Mouse (Mus musculus) midbrain, embryonic 14.5 days (tissue): ENCODE results near the gene Rae1. TPM values are rescaled to one million over a fixed set of nuclear protein-coding genes. Genes with fewer than 3 reads are reported as not detected.

Source experiments
- ATAC-seq: fragments of 200-750 bp; cut with Nextera tagmentation; 2 replicates; pipeline ENCODE4 v1.8.0; 2017; ENCODE audit warnings: moderate number of reproducible peaks, moderate library complexity; ENCODE audit not compliant: low FRiP score, low TSS enrichment
- DNase-seq: peaks from one replicate; pipeline ENCODE4 v3.0.0-alpha.2; 2015
- H3K27ac ChIP-seq: fragments of 300-500 bp; sonication (generic); replicated peaks from 2 replicates; pipeline ENCODE4 v1.5.1; 2014; ENCODE audit warnings: mild to moderate bottlenecking, low read depth, low read length, moderate library complexity
- H3K27me3 ChIP-seq: fragments of 300-500 bp; sonication (generic); 2 replicates; pipeline ENCODE4 v1.6.1; 2014; ENCODE audit warnings: low read length, control low read depth, mixed read lengths; ENCODE audit not compliant: control insufficient read depth, insufficient read depth
- H3K36me3 ChIP-seq: fragments of 300-500 bp; sonication (generic); 2 replicates; pipeline ENCODE4 v1.6.1; 2014; ENCODE audit warnings: low read length, control low read depth; ENCODE audit not compliant: control insufficient read depth, insufficient read depth
- H3K4me1 ChIP-seq: fragments of 300-500 bp; sonication (generic); 2 replicates; pipeline ENCODE4 v1.6.1; 2014; ENCODE audit warnings: mild to moderate bottlenecking, antibody characterized with exemption, low read length, control low read depth; ENCODE audit not compliant: control insufficient read depth, insufficient read depth
- H3K4me2 ChIP-seq: fragments of 300-500 bp; sonication (generic); 2 replicates; pipeline ENCODE4 v1.6.1; 2014; ENCODE audit warnings: mild to moderate bottlenecking, low read length, moderate library complexity
- H3K4me3 ChIP-seq: fragments of 300-500 bp; sonication (generic); replicated peaks from 2 replicates; pipeline ENCODE4 v1.5.1; 2014; ENCODE audit warnings: low read depth, low read length
- H3K9ac ChIP-seq: fragments of 300-500 bp; sonication (generic); replicated peaks from 2 replicates; pipeline ENCODE4 v1.6.1; 2014; ENCODE audit warnings: mild to moderate bottlenecking, low read length, moderate library complexity
- H3K9me3 ChIP-seq: fragments of 300-500 bp; sonication (generic); 2 replicates; pipeline ENCODE4 v1.6.1; 2016; ENCODE audit warnings: low read length, control low read depth, mixed read lengths; ENCODE audit not compliant: control insufficient read depth
- WGBS: fragments of 180-500 bp; shearing (Covaris S2); extraction: QIAGEN DNeasy Blood & Tissue Kit; methylation state at CpG from one replicate; pipeline ENCODE4 v1.1.7; 2014; 5-methylcytosine and 5-hydroxymethylcytosine counted together
- polyA plus RNA-seq: library from polyadenylated mRNA; unstranded; fragments of >200 nt; fragmentation: Nextera tagmentation; extraction: Ambion mirVana; gene quantifications from 2 replicates; pipeline ENCODE4 v1.2.1, GENCODE M21; 2014

Rae1 gene
- polyA plus RNA-seq, 1 experiment from 2014 or later, result 127 TPM

- no peaks in the 10 kb centered on the region for H3K9me3 ChIP-seq
- no peak for DNase-seq
- no peak overlapping the region for H3K4me2 ChIP-seq
- H3K36me3 ChIP-seq, result no peaks in the 10 kb centered on the region
- H3K9ac ChIP-seq, result no peak overlapping the region
- no peaks in the 10 kb centered on the region for H3K27me3 ChIP-seq
- no peak for ATAC-seq
- no peak overlapping the region for H3K4me3 ChIP-seq
- H3K27ac ChIP-seq, result no peak overlapping the region
- 57% methylated on average over 4 of the region's 4 CpGs for WGBS
- H3K4me1 ChIP-seq, result peaks cover 12% of the 10 kb centered on the region; the same call in 1 of the 2 replicates
Measured at GRCm38 (mm10) chr2:172978131-172978633, 21.7 kb upstream of the Rae1 start.

- Histone ChIP-seq H3K27me3 (no peaks in the 10 kb centered on the region), H3K9ac (no peak overlapping the region), H3K27ac (no peak overlapping the region), H3K4me3 (no peak overlapping the region), H3K4me1 (peaks cover 12% of the 10 kb centered on the region; the same call in 1 of the 2 replicates), H3K4me2 (no peak overlapping the region), H3K36me3 (no peaks in the 10 kb centered on the region), H3K9me3 (no peaks in the 10 kb centered on the region)
- ATAC-seq, result no peak
- 93% methylated on average over 43 of the region's 43 CpGs for WGBS
- DNase-seq, result no peak
Measured at GRCm38 (mm10) chr2:172979666-172980345, 20.1 kb upstream of the Rae1 start.

- H3K36me3 ChIP-seq, result no peaks in the 10 kb centered on the region
- 75% methylated on average over 9 of the region's 9 CpGs for WGBS
- H3K4me1 ChIP-seq, result no peaks in the 10 kb centered on the region
- H3K9ac ChIP-seq, result no peak overlapping the region
- H3K27me3 ChIP-seq, result no peaks in the 10 kb centered on the region
- ATAC-seq, result no peak
- no peak overlapping the region for H3K27ac ChIP-seq
- no peaks in the 10 kb centered on the region for H3K9me3 ChIP-seq
- DNase-seq, result no peak
- no peak overlapping the region for H3K4me2 ChIP-seq
- H3K4me3 ChIP-seq, result no peak overlapping the region
Measured at GRCm38 (mm10) chr2:172982776-172983561, 16.9 kb upstream of the Rae1 start.

GRCm38 (mm10) chr2:172990161-172990560 is 9.8 kb upstream of the Rae1 start:
- no peaks in the 10 kb centered on the region for H3K4me1 ChIP-seq
- 73% methylated on average over 6 of the region's 6 CpGs for WGBS
- H3K36me3 ChIP-seq, result no peaks in the 10 kb centered on the region
- ATAC-seq (no peak), DNase-seq (no peak)
- no peak overlapping the region for H3K4me3 ChIP-seq
- no peak overlapping the region for H3K27ac ChIP-seq
- H3K4me2 ChIP-seq, result no peak overlapping the region
- H3K27me3 ChIP-seq, result no peaks in the 10 kb centered on the region
- no peak overlapping the region for H3K9ac ChIP-seq
- no peaks in the 10 kb centered on the region for H3K9me3 ChIP-seq

- Histone ChIP-seq H3K4me2 (no peak overlapping the region), H3K27ac (no peak overlapping the region), H3K9me3 (no peaks in the 10 kb centered on the region), H3K9ac (no peak overlapping the region), H3K27me3 (no peaks in the 10 kb centered on the region), H3K36me3 (no peaks in the 10 kb centered on the region), H3K4me1 (peaks cover 7% of the 10 kb centered on the region; the same call in 1 of the 2 replicates), H3K4me3 (no peak overlapping the region)
- 17% methylated on average over 4 of the region's 4 CpGs for WGBS
- ATAC-seq, result no peak
- DNase-seq, result peak; percentile 89
Measured at GRCm38 (mm10) chr2:172996207-172996606, 3.7 kb upstream of the Rae1 start.

GRCm38 (mm10) chr2:172997748-172998147 is 2.2 kb upstream of the Rae1 start:
- H3K4me2 ChIP-seq, result no peak overlapping the region
- no peak for DNase-seq
- no peak overlapping the region for H3K9ac ChIP-seq
- peaks cover 3% of the 10 kb centered on the region for H3K36me3 ChIP-seq
- no peak for ATAC-seq
- H3K9me3 ChIP-seq, result no peaks in the 10 kb centered on the region
- H3K4me1 ChIP-seq, result peaks cover 11% of the 10 kb centered on the region; the same call in 1 of the 2 replicates
- WGBS, result 72% methylated on average over 11 of the region's 11 CpGs
- no peaks in the 10 kb centered on the region for H3K27me3 ChIP-seq
- no peak overlapping the region for H3K27ac ChIP-seq
- H3K4me3 ChIP-seq, result no peak overlapping the region

- peaks cover 11% of the 10 kb centered on the region; the same call in 1 of the 2 replicates for H3K4me1 ChIP-seq
- H3K9ac ChIP-seq, result no peak overlapping the region
- ATAC-seq (no peak), DNase-seq (no peak)
- H3K36me3 ChIP-seq, result peaks cover 9% of the 10 kb centered on the region
- no peaks in the 10 kb centered on the region for H3K9me3 ChIP-seq
- WGBS, result 64% methylated on average over 7 of the region's 7 CpGs
- H3K27me3 ChIP-seq, result no peaks in the 10 kb centered on the region
- H3K4me2 ChIP-seq, result no peak overlapping the region
- no peak overlapping the region for H3K4me3 ChIP-seq
- no peak overlapping the region for H3K27ac ChIP-seq
Measured at GRCm38 (mm10) chr2:172998478-172998877, 1.4 kb upstream of the Rae1 start.

GRCm38 (mm10) chr2:173000285-173000652 is 352 bp downstream of the Rae1 start:
- Histone ChIP-seq H3K27ac (peak overlapping the region; percentile 80), H3K4me2 (peak overlapping the region; percentile 90), H3K4me1 (peaks cover 11% of the 10 kb centered on the region; the same call in 1 of the 2 replicates), H3K27me3 (no peaks in the 10 kb centered on the region), H3K9ac (peak overlapping the region; percentile 88), H3K4me3 (peak overlapping the region; percentile 97), H3K36me3 (peaks cover 27% of the 10 kb centered on the region), H3K9me3 (no peaks in the 10 kb centered on the region)
- DNase-seq (no peak), ATAC-seq (peak; percentile 84)
- WGBS, result under 1% methylated on average over 37 of the region's 42 CpGs
